Mouse (Mus musculus) urinary bladder, postnatal 10 days (tissue): ENCODE results near the gene Cdk17.

Experiments used
- DNase-seq: peaks from one replicate; pipeline ENCODE4 v3.0.0; 2022; ENCODE audit warnings: low spot score

Cdk17 gene

GRCm38 (mm10) chr10:93171182-93171855 lies 10.6 kb downstream of the Cdk17 start:
- DNase-seq, result no peak

DNA sequence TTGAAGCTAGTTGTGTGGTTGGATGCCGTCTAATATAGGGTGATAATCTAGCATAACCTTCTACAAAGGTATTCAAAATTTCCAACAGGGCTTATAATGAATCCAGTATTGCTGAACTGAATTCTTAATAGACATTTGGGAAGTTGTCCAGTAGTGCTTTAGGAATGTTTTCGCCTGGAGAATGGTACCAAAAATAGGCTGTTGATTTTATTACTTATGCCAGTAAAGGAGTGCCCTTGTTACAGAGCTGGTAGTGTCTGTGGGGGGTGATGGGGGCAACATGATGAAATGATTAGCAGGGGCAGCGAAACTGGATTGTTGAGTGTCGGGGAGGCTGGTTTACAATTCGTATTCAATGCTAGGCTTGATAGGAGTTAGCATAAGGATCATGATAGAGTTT lies 16.8 kb downstream of the Cdk17 start:
- DNase-seq, result no peak

- DNase-seq, result no peak
These were observed 17.2 kb downstream of the Cdk17 start for GRCm38 (mm10) chr10:93177874-93178273.

DNA sequence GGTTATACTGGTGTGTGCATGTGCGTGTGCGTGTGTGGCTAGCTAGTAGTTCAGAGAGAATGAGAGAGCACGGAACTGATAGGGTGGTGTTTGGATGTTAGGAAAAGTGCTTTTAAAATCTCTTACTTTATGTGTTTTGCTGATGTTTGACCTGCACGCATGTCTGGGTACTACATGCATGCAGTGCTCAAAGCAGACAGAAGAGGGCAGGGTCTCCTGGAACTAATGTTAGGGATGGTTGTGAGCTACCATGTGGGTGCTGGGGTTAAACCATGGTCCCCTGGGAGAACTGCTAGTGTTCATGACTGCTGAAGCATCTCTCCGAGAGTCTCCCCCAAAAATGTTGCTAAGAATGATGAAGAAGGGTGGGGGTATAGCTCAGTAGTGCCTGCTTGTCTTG lies 18.0 kb downstream of the Cdk17 start:
- no peak for DNase-seq

DNA sequence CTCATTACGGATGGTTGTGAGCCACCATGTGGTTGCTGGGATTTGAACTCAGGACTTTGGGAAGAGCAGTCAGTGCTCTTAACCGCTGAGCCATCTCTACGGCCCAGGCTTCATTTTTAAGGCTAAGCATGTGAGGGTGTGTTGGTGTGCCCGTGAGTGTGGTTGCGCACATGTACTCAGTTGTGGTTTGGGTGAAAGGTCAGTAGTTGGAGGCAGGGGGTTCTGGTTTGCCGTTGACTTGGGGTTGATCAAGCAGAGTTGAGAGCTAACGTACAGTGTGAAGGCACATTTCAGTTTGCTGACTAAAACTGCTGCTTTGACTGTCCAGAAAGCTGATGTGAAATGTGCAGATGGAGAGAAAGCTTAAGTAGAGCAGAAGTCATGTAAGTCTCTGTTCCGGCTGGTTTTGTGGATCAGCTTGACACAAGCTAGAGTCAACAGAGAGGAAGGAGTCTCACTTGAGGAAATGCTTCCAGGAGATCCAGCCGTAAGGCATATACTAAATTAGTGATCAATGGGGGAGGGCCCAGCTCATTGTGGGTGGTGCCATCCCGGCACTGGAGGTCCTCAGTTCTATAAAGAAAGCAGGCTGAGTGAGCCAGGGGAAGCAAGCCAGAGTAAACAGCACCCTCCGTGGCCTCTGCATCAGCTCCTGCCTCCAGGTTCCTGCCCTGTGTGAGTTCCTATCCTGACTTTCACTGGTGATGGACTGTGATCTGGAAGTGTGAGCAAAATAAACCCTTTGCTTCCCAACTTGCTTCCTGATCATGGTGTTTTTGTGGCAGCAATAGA lies 19.2 kb downstream of the Cdk17 start:
- DNase-seq, result no peak

GRCm38 (mm10) chr10:93184351-93184976 lies 23.8 kb downstream of the Cdk17 start:
- DNase-seq, result no peak

- DNase-seq, result no peak
These were observed 27.8 kb downstream of the Cdk17 start for GRCm38 (mm10) chr10:93188440-93188999.

GRCm38 (mm10) chr10:93190475-93191262 lies 30.0 kb downstream of the Cdk17 start:
- no peak for DNase-seq

DNA sequence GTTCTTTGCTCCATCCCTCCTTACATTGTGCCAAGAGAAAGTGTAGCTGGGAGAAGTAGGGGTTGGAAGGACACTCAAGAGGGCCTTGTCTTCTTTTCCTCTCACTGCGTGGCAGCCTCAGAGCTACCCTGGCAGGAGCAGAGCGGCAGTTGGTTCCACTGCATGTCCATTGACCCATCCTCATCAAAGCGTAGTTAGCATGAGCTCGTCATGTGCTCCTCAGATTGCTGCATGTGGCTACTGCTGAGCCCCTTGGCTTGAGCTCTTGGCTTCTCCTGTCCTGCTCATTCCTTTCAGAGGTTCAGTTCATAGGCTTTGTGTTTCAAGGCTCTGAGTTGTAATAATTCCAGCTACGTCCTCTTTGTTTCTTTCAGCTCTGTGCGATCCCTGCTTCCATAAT lies 36.4 kb downstream of the Cdk17 start:
- DNase-seq, result no peak

DNA sequence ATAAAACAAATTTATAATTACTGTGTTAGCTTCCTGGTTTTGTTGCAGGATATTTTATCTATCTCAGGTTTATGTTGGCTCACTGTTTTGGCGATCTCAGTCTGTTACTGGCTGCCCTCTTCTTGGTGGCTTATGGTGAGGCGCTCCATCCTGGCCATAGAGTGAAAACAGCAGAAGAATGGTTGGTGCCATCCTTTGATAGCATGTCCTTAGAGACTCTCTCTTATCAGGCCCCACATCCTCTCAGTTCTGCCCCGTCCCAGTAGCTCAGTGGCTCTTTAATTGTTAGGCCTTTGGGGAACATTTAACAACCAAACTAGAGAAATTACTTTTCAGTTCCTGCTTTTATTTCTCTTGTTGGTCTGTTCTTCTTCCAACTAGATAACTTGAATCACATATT lies 38.3 kb downstream of the Cdk17 start:
- DNase-seq, result no peak

DNA sequence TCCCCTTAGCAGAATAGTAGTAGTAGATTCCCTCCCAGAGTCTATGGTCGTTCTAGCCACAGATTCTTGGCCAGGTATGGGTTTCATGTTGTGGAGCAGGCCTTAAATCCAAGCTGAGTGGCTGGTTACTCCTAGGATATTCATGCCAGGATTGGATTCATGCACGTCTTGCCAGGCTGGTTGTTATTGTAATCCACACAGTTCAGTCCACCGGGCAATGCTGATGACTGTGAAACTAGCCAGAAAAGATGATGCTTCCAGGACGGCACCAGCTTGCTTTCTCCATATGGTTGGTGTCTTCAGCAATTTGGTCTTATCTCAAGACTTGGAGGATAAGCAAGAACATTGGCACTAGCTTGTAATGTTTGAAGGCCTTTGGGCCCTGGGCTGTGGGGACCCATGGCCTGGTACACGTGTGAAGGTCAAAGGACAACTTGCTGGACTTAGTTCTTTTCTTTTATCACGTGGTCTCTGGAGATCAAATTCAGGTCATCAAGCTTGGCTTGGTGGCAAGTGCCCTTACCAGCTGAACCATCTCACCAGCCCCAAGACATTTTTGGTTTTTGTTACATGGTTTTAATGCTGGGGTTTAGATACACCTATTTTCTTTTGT lies 41.3 kb downstream of the Cdk17 start:
- DNase-seq, result no peak

GRCm38 (mm10) chr10:93205287-93205956 lies 44.7 kb downstream of the Cdk17 start:
- DNase-seq, result no peak

GRCm38 (mm10) chr10:93207176-93207575 lies 46.5 kb downstream of the Cdk17 start:
- DNase-seq, result no peak

GRCm38 (mm10) chr10:93212699-93213098 lies 52.0 kb downstream of the Cdk17 start:
- no peak for DNase-seq

DNA sequence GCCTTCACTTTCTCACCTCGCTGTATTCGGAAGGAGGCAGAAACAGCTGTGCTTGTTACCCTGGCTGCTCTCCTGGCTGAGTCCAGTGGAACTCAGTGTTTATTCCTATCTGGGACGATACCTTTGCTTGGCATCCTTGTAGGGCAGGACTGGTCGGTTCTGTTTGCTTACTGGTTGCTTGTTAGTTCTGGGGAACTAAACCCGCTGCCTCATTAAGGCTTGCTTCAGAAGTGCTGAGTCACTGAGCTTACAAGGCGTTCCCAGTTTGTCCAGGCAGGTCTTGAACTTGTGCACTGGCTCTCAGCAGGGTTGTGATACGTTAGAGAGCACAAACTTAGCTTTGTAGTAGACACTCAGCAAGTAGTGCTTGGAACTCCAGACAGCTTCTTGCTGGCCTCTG lies 52.7 kb downstream of the Cdk17 start:
- no peak for DNase-seq

DNA sequence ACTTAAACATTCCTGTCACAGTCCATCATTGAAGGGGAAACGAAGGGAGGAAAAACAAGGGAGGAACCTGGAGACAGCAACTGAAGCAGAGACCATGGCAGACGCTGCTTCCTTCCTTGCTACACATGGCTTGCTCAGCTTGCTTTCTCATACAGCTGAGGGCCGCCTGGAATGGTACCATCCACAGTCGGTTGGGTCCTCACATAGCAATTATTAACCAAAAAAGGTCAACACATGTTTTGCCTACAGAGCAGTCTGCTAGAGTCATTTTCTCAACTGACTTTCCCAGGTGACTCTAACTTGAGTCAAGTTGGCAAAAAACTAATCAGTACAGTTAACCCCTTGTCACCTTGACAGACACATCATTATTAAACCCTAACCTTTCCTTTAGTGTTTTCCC lies 53.6 kb downstream of the Cdk17 start:
- no peak for DNase-seq

DNA sequence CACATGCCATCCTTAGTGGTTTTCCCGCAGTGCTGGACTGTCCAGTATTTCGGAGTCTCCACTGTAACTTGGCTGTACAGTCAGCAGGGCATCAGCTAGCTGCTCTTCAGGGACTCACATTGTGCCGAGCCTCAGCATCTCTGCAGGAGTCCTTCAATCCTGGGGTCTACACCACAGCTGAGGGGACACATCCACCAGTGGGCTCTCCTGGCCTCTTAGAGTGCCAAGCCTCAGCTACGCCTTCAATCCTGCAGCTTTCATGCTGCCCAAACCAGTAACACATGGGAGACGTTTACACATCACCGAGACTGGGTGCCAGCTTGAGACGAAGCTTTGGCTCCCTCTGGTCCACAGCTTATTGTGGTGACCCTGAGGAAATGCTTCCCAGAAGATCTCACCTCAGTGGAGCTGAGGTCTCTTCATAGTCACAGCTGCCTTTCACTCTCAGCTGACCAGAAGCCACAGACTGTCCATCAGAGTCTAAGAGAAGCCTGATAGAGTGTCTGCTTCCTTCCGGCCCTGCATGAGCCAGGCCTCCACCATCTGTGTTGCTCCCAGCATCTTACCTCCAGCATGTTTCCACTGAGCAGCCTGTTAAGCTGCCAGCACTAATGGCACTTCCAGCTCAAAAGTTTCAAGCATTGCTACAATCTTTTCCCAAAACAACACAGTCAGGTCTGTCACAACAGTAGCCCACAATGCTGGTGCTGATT lies 54.5 kb downstream of the Cdk17 start:
- no peak for DNase-seq

DNA sequence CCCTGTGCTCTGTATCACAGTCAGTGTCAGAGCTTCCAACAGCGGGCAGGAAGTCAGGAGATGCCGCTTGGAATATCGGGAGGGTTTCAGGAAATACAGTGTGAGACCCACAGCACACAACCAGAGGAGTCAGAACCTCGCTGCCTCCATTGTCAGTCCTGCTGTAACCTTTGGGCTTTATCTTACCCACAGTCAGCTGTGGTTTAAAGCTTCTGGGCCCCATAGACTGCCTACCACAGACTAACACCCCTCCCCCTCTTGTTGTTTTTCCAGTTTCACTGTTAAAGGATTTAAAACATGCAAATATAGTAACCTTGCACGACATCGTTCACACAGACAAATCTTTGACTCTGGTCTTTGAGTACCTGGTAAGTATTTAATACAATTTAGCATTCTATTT lies 65.1 kb downstream of the Cdk17 start:
- no peak for DNase-seq

GRCm38 (mm10) chr10:93227921-93228320 lies 67.2 kb downstream of the Cdk17 start:
- DNase-seq, result no peak

GRCm38 (mm10) chr10:93228401-93229007 lies 67.8 kb downstream of the Cdk17 start:
- no peak for DNase-seq
